In the genomic region with DNA sequence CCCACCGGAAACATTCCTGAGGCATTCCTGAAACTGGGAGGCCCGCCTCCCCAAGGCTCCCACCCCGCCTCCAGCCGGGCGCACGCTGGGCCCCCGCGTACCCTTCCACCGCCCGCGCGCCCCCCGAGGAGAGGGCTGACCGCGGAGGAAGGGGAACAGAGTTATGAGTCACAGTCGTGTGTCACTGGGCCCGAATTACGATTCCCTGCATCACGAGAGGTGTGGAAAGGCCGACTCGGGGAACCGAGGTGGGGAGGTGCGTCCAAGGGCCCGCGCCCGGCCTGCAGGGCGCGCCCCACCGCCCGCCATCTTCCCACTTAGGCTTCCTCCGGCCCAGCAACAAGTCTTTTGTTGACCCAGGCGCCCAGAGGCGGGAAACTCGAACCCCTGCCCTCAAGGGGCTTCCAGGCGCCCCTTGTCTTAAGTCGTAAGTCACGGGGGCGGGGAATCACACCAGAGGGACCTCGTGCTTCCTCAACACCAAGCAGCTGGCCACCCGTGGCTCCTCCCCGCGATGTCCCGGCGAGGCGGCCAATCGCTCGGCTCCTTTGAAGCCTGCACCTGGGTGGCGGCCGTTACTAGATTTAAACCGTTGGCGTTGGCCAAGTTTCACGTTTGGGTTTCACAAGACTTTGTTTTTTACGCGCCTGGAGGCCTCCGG, we compare ENCODE assay signal across 8 mouse cellular contexts. TPM values are rescaled to one million over a fixed set of nuclear protein-coding genes. Genes with fewer than 3 reads are reported as not detected.
A peak's percentile ranks its signal among the peaks of the same experiment; 100 is the strongest.
DNase-seq lines count a peak whose midpoint lies in the region; ATAC-seq and TF ChIP-seq lines count a peak whose summit lies in the region.

No protein-coding gene starts in this region.

- peak overlapping the region; percentile 96 for H3K27ac ChIP-seq in forebrain, embryonic 11.5 days (ENCODE audit: low read depth, low read length)
- peak overlapping the region; percentile 95 for H3K27ac ChIP-seq in hindbrain, embryonic 12.5 days
- peak overlapping the region; percentile 94 for H3K27ac ChIP-seq in limb, embryonic 15.5 days
- H3K27ac ChIP-seq in midbrain, embryonic 15.5 days = peak overlapping the region; percentile 93; the same call in 1 of the 2 replicates
- peak overlapping the region; percentile 79 for H3K27ac ChIP-seq in testis, adult 2 months (ENCODE audit: control insufficient read depth, insufficient read depth, low read depth, low read length)

- H3K36me3 ChIP-seq in forebrain, embryonic 11.5 days (ENCODE audit: control insufficient read depth, insufficient read depth, low read length) = no peaks in the 10 kb centered on the region
- H3K36me3 ChIP-seq in hindbrain, embryonic 12.5 days = 0 out of 2 replicates have a peak, but pooled peaks cover under 1% of the 10 kb centered on the region
- H3K36me3 ChIP-seq in limb, embryonic 15.5 days = no peaks in the 10 kb centered on the region
- no peaks in the 10 kb centered on the region for H3K36me3 ChIP-seq in midbrain, embryonic 15.5 days (replicated peaks)
- no peaks in the 10 kb centered on the region; the same call in 1 of the 2 replicates for H3K36me3 ChIP-seq in testis, adult 2 months (ENCODE audit: control insufficient read depth, insufficient read depth, low read length)

- H3K4me3 ChIP-seq in forebrain, embryonic 11.5 days (ENCODE audit: low read depth, low read length) = peak overlapping the region; percentile 88
- peak overlapping the region; percentile 89 for H3K4me3 ChIP-seq in hindbrain, embryonic 12.5 days
- H3K4me3 ChIP-seq in limb, embryonic 15.5 days = peak overlapping the region; percentile 82
- H3K4me3 ChIP-seq in midbrain, embryonic 15.5 days = peak overlapping the region; percentile 84
- peak overlapping the region; percentile 82 for H3K4me3 ChIP-seq in testis, adult 2 months (ENCODE audit: control insufficient read depth, low read depth, low read length)

- no peak for TF ChIP-seq CTCF in testis, adult 2 months (IDR thresholded peaks at IDR 0.05; ENCODE audit: control insufficient read depth, insufficient read depth, insufficient replicate concordance, low read depth, low read length)

- no peak for TF ChIP-seq POLR2A in testis, adult 2 months (IDR thresholded peaks at IDR 0.05; ENCODE audit: control insufficient read depth, low read depth, low read length)

- H3K9me3 ChIP-seq in forebrain, embryonic 11.5 days (ENCODE audit: control insufficient read depth, low read length) = no peaks in the 10 kb centered on the region
- no peaks in the 10 kb centered on the region for H3K9me3 ChIP-seq in hindbrain, embryonic 12.5 days (replicated peaks)
- no peaks in the 10 kb centered on the region for H3K9me3 ChIP-seq in limb, embryonic 15.5 days
- no peaks in the 10 kb centered on the region for H3K9me3 ChIP-seq in midbrain, embryonic 15.5 days

- no peaks in the 10 kb centered on the region for H3K27me3 ChIP-seq in forebrain, embryonic 11.5 days (ENCODE audit: control insufficient read depth, insufficient read depth, low read length)
- H3K27me3 ChIP-seq in hindbrain, embryonic 12.5 days = peaks cover 10% of the 10 kb centered on the region; the same call in 1 of the 2 replicates
- H3K27me3 ChIP-seq in limb, embryonic 15.5 days = no peaks in the 10 kb centered on the region
- 0 out of 2 replicates have a peak, but pooled peaks cover 5% of the 10 kb centered on the region for H3K27me3 ChIP-seq in midbrain, embryonic 15.5 days (replicated peaks)
- no peaks in the 10 kb centered on the region for H3K27me3 ChIP-seq in testis, adult 2 months (ENCODE audit: control insufficient read depth, insufficient read depth, low read length)

- DNase-seq in CD8-positive naive resting alpha-beta T cell, adult 2 months (ENCODE audit: low read depth in 2 of 2, low spot score in 2 of 2) = peak; percentile 47 to 60
- DNase-seq in adrenal gland, postnatal 14 days = peak; percentile 87
- DNase-seq in forebrain, embryonic 11.5 days (ENCODE audit: low spot score) = peak; percentile 92
- DNase-seq in adipocyte (ENCODE audit: low spot score) = no peak

- ATAC-seq in forebrain, embryonic 11.5 days (replicated peaks; ENCODE audit: low FRiP score) = peak; percentile 32
- peak; percentile 26 for ATAC-seq in hindbrain, embryonic 12.5 days (ENCODE audit: low FRiP score)
- ATAC-seq in limb, embryonic 15.5 days (ENCODE audit: insufficient number of reproducible peaks, low FRiP score, low TSS enrichment, low read depth) = peak; percentile 54
- no peak; the same call in 1 of the 2 replicates for ATAC-seq in midbrain, embryonic 15.5 days (replicated peaks)

- peak overlapping the region; percentile 91 for H3K4me2 ChIP-seq in forebrain, embryonic 11.5 days (ENCODE audit: low read depth, low read length, severe bottlenecking)
- peak overlapping the region; percentile 82 for H3K4me2 ChIP-seq in hindbrain, embryonic 12.5 days (replicated peaks)
- H3K4me2 ChIP-seq in limb, embryonic 15.5 days = peak overlapping the region; percentile 92
- H3K4me2 ChIP-seq in midbrain, embryonic 15.5 days = peak overlapping the region; percentile 86

- peaks cover 12% of the 10 kb centered on the region; the same call in 1 of the 2 replicates for H3K4me1 ChIP-seq in forebrain, embryonic 11.5 days (replicated peaks; ENCODE audit: control insufficient read depth, insufficient read depth, low read length)
- peaks cover 39% of the 10 kb centered on the region for H3K4me1 ChIP-seq in hindbrain, embryonic 12.5 days
- H3K4me1 ChIP-seq in limb, embryonic 15.5 days = peaks cover 57% of the 10 kb centered on the region
- peaks cover 35% of the 10 kb centered on the region for H3K4me1 ChIP-seq in midbrain, embryonic 15.5 days
- H3K4me1 ChIP-seq in testis, adult 2 months (ENCODE audit: control insufficient read depth, insufficient read depth, low read length) = peaks cover 23% of the 10 kb centered on the region

- H3K9ac ChIP-seq in forebrain, embryonic 11.5 days (ENCODE audit: low read length) = peak overlapping the region; percentile 95
- peak overlapping the region; percentile 59 for H3K9ac ChIP-seq in hindbrain, embryonic 12.5 days
- peak overlapping the region; percentile 51 for H3K9ac ChIP-seq in limb, embryonic 15.5 days
- peak overlapping the region; percentile 89; the same call in 1 of the 2 replicates for H3K9ac ChIP-seq in midbrain, embryonic 15.5 days

- WGBS in forebrain, embryonic 11.5 days = under 1% methylated on average over 51 of the region's 55 CpGs
- WGBS in hindbrain, embryonic 12.5 days = under 1% methylated on average over 55 of the region's 55 CpGs
- WGBS in limb, embryonic 15.5 days = 0% methylated on average over 55 of the region's 55 CpGs
- WGBS in midbrain, embryonic 15.5 days = under 1% methylated on average over 53 of the region's 55 CpGs

RNA-seq across cellular contexts. Expression of gene Hmga1, which starts 0.7 kb away (rescaled TPM):
- total RNA-seq in adrenal gland, postnatal 14 days (2021) = 17.4 and 27.0 TPM in 2 replicates
- polyA plus RNA-seq in forebrain, embryonic 11.5 days (2014; fragmentation: Nextera tagmentation; extraction: Ambion mirVana) = 427 and 461 TPM in 2 replicates
- 161 and 162 TPM in 2 replicates for polyA plus RNA-seq in hindbrain, embryonic 12.5 days (2016; fragmentation: Nextera tagmentation; extraction: Ambion mirVana)
- polyA plus RNA-seq in limb, embryonic 15.5 days (2015; fragmentation: Nextera tagmentation; extraction: Ambion mirVana) = 161 and 167 TPM in 2 replicates
- polyA plus RNA-seq in midbrain, embryonic 15.5 days (2015; fragmentation: Nextera tagmentation; extraction: Ambion mirVana) = 138 and 141 TPM in 2 replicates
- 64.3 and 68.4 TPM in 2 replicates for polyA plus RNA-seq in testis, adult 2 months (2012; rRNA removed)

RNA-seq across cellular contexts. Expression of gene AI413582, which starts 9.9 kb away (rescaled TPM):
- 10.9 and 19.7 TPM in 2 replicates for total RNA-seq in adrenal gland, postnatal 14 days (2021)
- polyA plus RNA-seq in forebrain, embryonic 11.5 days (2014; fragmentation: Nextera tagmentation; extraction: Ambion mirVana) = 14.6 and 16.7 TPM in 2 replicates
- polyA plus RNA-seq in hindbrain, embryonic 12.5 days (2016; fragmentation: Nextera tagmentation; extraction: Ambion mirVana) = 19.8 and 21.9 TPM in 2 replicates
- polyA plus RNA-seq in limb, embryonic 15.5 days (2015; fragmentation: Nextera tagmentation; extraction: Ambion mirVana) = 28.4 TPM in 2 replicates
- 57.0 and 59.5 TPM in 2 replicates for polyA plus RNA-seq in midbrain, embryonic 15.5 days (2015; fragmentation: Nextera tagmentation; extraction: Ambion mirVana)
- 20.7 and 24.5 TPM in 2 replicates for polyA plus RNA-seq in testis, adult 2 months (2012; rRNA removed)

RNA-seq across cellular contexts. Expression of gene Grm4, which starts 34.4 kb away (rescaled TPM):
- total RNA-seq in adrenal gland, postnatal 14 days (2021) = 3.9 and 4.5 TPM in 2 replicates
- polyA plus RNA-seq in forebrain, embryonic 11.5 days (2014; fragmentation: Nextera tagmentation; extraction: Ambion mirVana) = 0.99 and 1.3 TPM in 2 replicates
- 3.7 and 4.2 TPM in 2 replicates for polyA plus RNA-seq in hindbrain, embryonic 12.5 days (2016; fragmentation: Nextera tagmentation; extraction: Ambion mirVana)
- 0.54 and 0.55 TPM in 2 replicates for polyA plus RNA-seq in limb, embryonic 15.5 days (2015; fragmentation: Nextera tagmentation; extraction: Ambion mirVana)
- 10.7 and 10.9 TPM in 2 replicates for polyA plus RNA-seq in midbrain, embryonic 15.5 days (2015; fragmentation: Nextera tagmentation; extraction: Ambion mirVana)
- polyA plus RNA-seq in testis, adult 2 months (2012; rRNA removed) = 0.70 and 0.81 TPM in 2 replicates
